Mouse (Mus musculus) intestine, embryonic 14.5 days (tissue): ENCODE measurements at regions not wholly inside any gene's neighbourhood (a gene's known extent, or its start where the extent isn't known, plus 50 kb on each side); places are given as distances from the start of the nearest gene placed in this dataset.
"Not testable (repeated sequence)": the region's sequence is repeated elsewhere in the genome, so short reads cannot be mapped to it uniquely, and the experiment has no call there.

Experiments used
- ATAC-seq: fragments of 200-750 bp; cut with Nextera tagmentation; replicated peaks from 2 replicates; pipeline ENCODE4 v1.8.0; 2017; ENCODE audit warnings: low read depth, moderate number of reproducible peaks, moderate TSS enrichment, moderate library complexity; ENCODE audit not compliant: low FRiP score, low TSS enrichment
- DNase-seq: peaks from one replicate; pipeline ENCODE4 v3.0.0-alpha.2; 2018; ENCODE audit warnings: low spot score
- H3K27ac ChIP-seq: fragments of 300-500 bp; sonication (generic); 2 replicates; pipeline ENCODE4 v1.5.1; 2014; ENCODE audit warnings: low read depth, mild to moderate bottlenecking, control low read depth
- H3K27me3 ChIP-seq: fragments of 300-500 bp; sonication (generic); replicated peaks from 2 replicates; pipeline ENCODE4 v1.6.1; 2014; ENCODE audit warnings: low read length, control low read depth; ENCODE audit not compliant: control insufficient read depth, insufficient read depth
- H3K36me3 ChIP-seq: fragments of 300-500 bp; sonication (generic); 2 replicates; pipeline ENCODE4 v1.6.1; 2014; ENCODE audit warnings: low read length, control low read depth; ENCODE audit not compliant: control insufficient read depth, insufficient read depth
- H3K4me1 ChIP-seq: fragments of 300-500 bp; sonication (generic); replicated peaks from 2 replicates; pipeline ENCODE4 v1.6.1; 2014; ENCODE audit warnings: low read length, control low read depth, mixed read lengths; ENCODE audit not compliant: control insufficient read depth, insufficient read depth
- H3K4me2 ChIP-seq: fragments of 300-500 bp; sonication (generic); 2 replicates; pipeline ENCODE4 v1.6.1; 2014; ENCODE audit warnings: low read length
- H3K4me3 ChIP-seq: fragments of 300-500 bp; sonication (generic); 2 replicates; pipeline ENCODE4 v1.5.1; 2014; ENCODE audit warnings: low read depth, low read length, control low read depth, mixed read lengths
- H3K9ac ChIP-seq: fragments of 300-500 bp; sonication (generic); 2 replicates; pipeline ENCODE4 v1.6.1; 2014; ENCODE audit warnings: mild to moderate bottlenecking, low read length
- H3K9me3 ChIP-seq: fragments of 300-500 bp; sonication (generic); 2 replicates; pipeline ENCODE4 v1.6.1; 2016; ENCODE audit warnings: low read length, control low read depth; ENCODE audit not compliant: control insufficient read depth
- WGBS: fragments of 180-500 bp; shearing (Covaris S2); extraction: QIAGEN DNeasy Blood & Tissue Kit; methylation state at CpG from one replicate; pipeline ENCODE4 v1.1.7; 2014; 5-methylcytosine and 5-hydroxymethylcytosine counted together

- H3K9me3 ChIP-seq = no peaks in the 10 kb centered on the region
- no peak overlapping the region for H3K4me3 ChIP-seq
- no peak overlapping the region for H3K9ac ChIP-seq
- H3K27me3 ChIP-seq = no peaks in the 10 kb centered on the region
- 70% methylated on average over 1 of the region's 1 CpGs for WGBS
- H3K36me3 ChIP-seq = no peaks in the 10 kb centered on the region
- H3K4me2 ChIP-seq = no peak overlapping the region
- no peaks in the 10 kb centered on the region for H3K4me1 ChIP-seq
- H3K27ac ChIP-seq = no peak overlapping the region
- no peak for DNase-seq
- no peak for ATAC-seq
Observed at GRCm38 (mm10) chr5:7701776-7702175, 258.5 kb upstream of the Steap4 start.

GRCm38 (mm10) chr5:7719557-7719956 lies 240.7 kb upstream of the Steap4 start:
- no peaks in the 10 kb centered on the region for H3K36me3 ChIP-seq
- H3K9ac ChIP-seq = no peak overlapping the region
- ATAC-seq (no peak), DNase-seq (no peak)
- no peaks in the 10 kb centered on the region for H3K4me1 ChIP-seq
- H3K27me3 ChIP-seq = no peaks in the 10 kb centered on the region
- H3K27ac ChIP-seq = no peak overlapping the region
- no peak overlapping the region for H3K4me2 ChIP-seq
- no peak overlapping the region for H3K4me3 ChIP-seq
- no peaks in the 10 kb centered on the region for H3K9me3 ChIP-seq

GRCm38 (mm10) chr5:7720061-7720460 lies 240.2 kb upstream of the Steap4 start:
- Histone ChIP-seq H3K9ac (no peak overlapping the region), H3K4me1 (no peaks in the 10 kb centered on the region), H3K27me3 (no peaks in the 10 kb centered on the region), H3K36me3 (no peaks in the 10 kb centered on the region), H3K27ac (no peak overlapping the region), H3K4me3 (no peak overlapping the region), H3K9me3 (no peaks in the 10 kb centered on the region), H3K4me2 (no peak overlapping the region)
- 73% methylated on average over 3 of the region's 3 CpGs for WGBS
- DNase-seq = no peak
- no peak for ATAC-seq

DNA sequence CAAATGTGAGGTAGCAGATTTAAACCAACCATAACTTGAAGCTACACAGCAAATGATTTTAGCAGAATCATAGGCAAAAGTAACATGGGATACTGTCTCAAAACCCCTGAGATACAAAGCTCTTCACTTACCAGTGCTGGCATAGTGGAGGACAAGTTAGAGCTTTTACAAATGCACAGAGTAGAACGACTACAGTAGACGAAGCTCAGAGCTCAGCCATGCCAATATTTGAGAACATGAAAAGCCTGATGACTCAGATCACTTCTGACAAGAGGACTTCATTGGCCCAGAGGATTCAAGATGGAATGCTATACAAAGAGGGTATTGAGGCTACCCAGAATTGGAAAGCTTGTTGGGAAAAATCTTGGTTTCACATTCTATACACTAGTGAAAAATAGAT lies 239.6 kb upstream of the Steap4 start:
- Histone ChIP-seq H3K9ac (no peak overlapping the region), H3K4me1 (no peaks in the 10 kb centered on the region), H3K27ac (no peak overlapping the region), H3K36me3 (no peaks in the 10 kb centered on the region), H3K4me3 (no peak overlapping the region), H3K9me3 (no peaks in the 10 kb centered on the region), H3K4me2 (no peak overlapping the region), H3K27me3 (no peaks in the 10 kb centered on the region)
- DNase-seq = no peak
- 93% methylated on average over 2 of the region's 2 CpGs for WGBS
- no peak for ATAC-seq

GRCm38 (mm10) chr5:7732566-7732965 lies 227.7 kb upstream of the Steap4 start:
- H3K9me3 ChIP-seq, ATAC-seq, H3K27ac ChIP-seq, H3K4me3 ChIP-seq, H3K9ac ChIP-seq, DNase-seq, H3K27me3 ChIP-seq, H3K36me3 ChIP-seq, H3K4me2 ChIP-seq, H3K4me1 ChIP-seq: not testable (repeated sequence)
- 70% methylated on average over 2 of the region's 2 CpGs for WGBS

DNA sequence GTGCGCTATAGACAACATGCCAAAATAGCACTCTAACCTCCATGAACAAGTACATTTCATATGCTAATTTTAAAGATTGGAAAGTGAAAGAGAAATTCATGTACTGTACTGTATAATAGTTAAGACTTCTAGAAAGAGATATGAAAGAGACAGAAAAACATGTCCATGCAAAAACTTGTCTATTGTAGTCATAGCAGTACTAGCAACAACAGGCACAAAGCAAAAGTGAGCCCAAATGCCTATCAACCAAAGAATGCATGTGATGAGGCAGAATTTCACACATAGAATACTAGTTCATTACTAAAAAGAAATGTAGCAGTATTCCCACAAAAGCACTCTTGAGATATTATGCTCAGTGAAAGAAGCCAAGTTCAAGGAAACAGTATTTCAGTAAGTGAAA lies 180.4 kb upstream of the Steap4 start:
- no peak overlapping the region for H3K27ac ChIP-seq
- no peaks in the 10 kb centered on the region for H3K4me1 ChIP-seq
- no peak overlapping the region for H3K4me3 ChIP-seq
- no peak for ATAC-seq
- no peaks in the 10 kb centered on the region for H3K9me3 ChIP-seq
- no peak for DNase-seq
- 92% methylated on average over 1 of the region's 1 CpGs for WGBS
- no peaks in the 10 kb centered on the region for H3K27me3 ChIP-seq
- H3K9ac ChIP-seq = no peak overlapping the region
- H3K4me2 ChIP-seq = no peak overlapping the region
- no peaks in the 10 kb centered on the region for H3K36me3 ChIP-seq

GRCm38 (mm10) chr5:7782235-7782634 lies 178.0 kb upstream of the Steap4 start:
- H3K4me1 ChIP-seq = no peaks in the 10 kb centered on the region
- H3K36me3 ChIP-seq = no peaks in the 10 kb centered on the region
- no peak for DNase-seq
- H3K4me3 ChIP-seq = no peak overlapping the region
- no peaks in the 10 kb centered on the region for H3K27me3 ChIP-seq
- H3K9ac ChIP-seq = no peak overlapping the region
- WGBS = 85% methylated on average over 1 of the region's 1 CpGs
- no peak overlapping the region for H3K4me2 ChIP-seq
- ATAC-seq = no peak
- no peak overlapping the region for H3K27ac ChIP-seq
- H3K9me3 ChIP-seq = no peaks in the 10 kb centered on the region

DNA sequence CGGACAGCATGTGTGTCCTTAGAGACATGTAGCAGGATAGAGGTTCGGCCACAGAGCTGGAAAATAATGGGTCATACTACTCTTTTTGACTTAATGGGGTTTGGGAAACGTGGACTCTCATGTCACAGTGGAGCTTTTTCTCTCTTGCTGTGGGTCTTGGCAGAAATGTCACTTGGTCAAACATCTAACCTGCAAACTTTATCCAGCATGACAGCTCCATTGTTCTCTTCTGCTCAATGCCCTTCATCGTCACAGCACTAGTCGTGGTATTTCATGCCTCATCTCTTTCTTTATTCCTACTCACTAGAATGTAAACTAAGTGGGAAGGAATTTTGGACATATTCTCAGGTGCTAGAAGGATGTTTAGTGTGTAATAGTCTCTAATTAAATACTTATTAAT lies 171.9 kb upstream of the Steap4 start:
- Histone ChIP-seq H3K9me3 (no peaks in the 10 kb centered on the region), H3K4me2 (no peak overlapping the region), H3K4me1 (no peaks in the 10 kb centered on the region), H3K4me3 (no peak overlapping the region), H3K36me3 (no peaks in the 10 kb centered on the region), H3K27ac (no peak overlapping the region), H3K9ac (no peak overlapping the region), H3K27me3 (no peaks in the 10 kb centered on the region)
- WGBS = 76% methylated on average over 5 of the region's 5 CpGs
- ATAC-seq = no peak
- no peak for DNase-seq

GRCm38 (mm10) chr5:7789126-7789525 lies 171.1 kb upstream of the Steap4 start:
- H3K4me2 ChIP-seq = no peak overlapping the region
- no peak overlapping the region for H3K27ac ChIP-seq
- H3K9ac ChIP-seq = no peak overlapping the region
- H3K27me3 ChIP-seq = no peaks in the 10 kb centered on the region
- no peak for DNase-seq
- 91% methylated on average over 1 of the region's 1 CpGs for WGBS
- H3K36me3 ChIP-seq = no peaks in the 10 kb centered on the region
- H3K9me3 ChIP-seq = no peaks in the 10 kb centered on the region
- ATAC-seq = no peak
- no peak overlapping the region for H3K4me3 ChIP-seq
- no peaks in the 10 kb centered on the region for H3K4me1 ChIP-seq
